Mouse (Mus musculus): ENCODE data around the gene Rtkn.

GRCm38 (mm10) chr6:83153038-83153437 is 17.8 kb downstream of the Rtkn start:
- TF ChIP-seq GATA1 (IDR thresholded peaks at IDR 0.05; ENCODE audit: borderline replicate concordance, low read length) (no peak), FLI1 (IDR thresholded peaks at IDR 0.05; ENCODE audit: low read length) (no peak)

Measured in megakaryocyte, embryonic 14.5 days (primary cell).